Mouse (Mus musculus): ENCODE measurements at regions not wholly inside any gene's neighbourhood (a gene's known extent, or its start where the extent isn't known, plus 50 kb on each side); places are given as distances from the start of the nearest gene placed in this dataset.

GRCm38 (mm10) chrX:94788331-94788920, 64.1 kb downstream of the Zxdb start:
- TF ChIP-seq CTCF (IDR thresholded peaks at IDR 0.05; ENCODE audit: low read depth, low read length): no peak
- no peak for TF ChIP-seq POLR2A (IDR thresholded peaks at IDR 0.05; ENCODE audit: extremely low read depth, insufficient read depth, low read length)
